Mouse (Mus musculus) cortical plate, adult 2 months (tissue): ENCODE results near the gene Inka2.

Source experiments
- CTCF ChIP-seq: fragments of 200-500 bp; IDR thresholded peaks from 2 replicates; pipeline ENCODE4 v1.5.1; 2011; ENCODE audit warnings: mild to moderate bottlenecking, control low read depth, low read length; ENCODE audit not compliant: insufficient read depth; ENCODE audit errors: extremely low read depth
- POLR2A ChIP-seq: fragments of 200-500 bp; IDR thresholded peaks from 2 replicates; pipeline ENCODE4 v1.6.1; 2011; ENCODE audit warnings: mild to moderate bottlenecking, low read length, control low read depth; ENCODE audit not compliant: insufficient read depth; ENCODE audit errors: extremely low read depth

GRCm38 (mm10) chr3:105711741-105712140, 7.3 kb downstream of the Inka2 start:
- TF ChIP-seq CTCF (no peak), POLR2A (no peak)
